Mouse (Mus musculus) CH12.LX (cell line): ENCODE results near the gene Nxph1.

Experiments
- CHD1 ChIP-seq: IDR thresholded peaks from 2 replicates; pipeline ENCODE4 v1.6.1; 2012; ENCODE audit warnings: low read depth, low read length, improper control_type of control experiment, inconsistent platforms
- CTCF ChIP-seq, 2 experiments: IDR thresholded peaks in 1 of 2; conservative IDR thresholded peaks in 1 of 2; 2 replicates each; pipeline ENCODE4 v1.5.1; 2011 to 2012; ENCODE audit warnings: low read depth in 2 of 2, low read length in 2 of 2, improper control_type of control experiment in 1 of 2, inconsistent platforms in 1 of 2, mild to moderate bottlenecking in 1 of 2, moderate library complexity in 1 of 2
- E2F4 ChIP-seq: IDR thresholded peaks from 2 replicates; pipeline ENCODE4 v1.6.1; 2011; ENCODE audit warnings: low read depth, low read length, improper control_type of control experiment; ENCODE audit not compliant: insufficient replicate concordance
- EP300 ChIP-seq: IDR thresholded peaks from 2 replicates; pipeline ENCODE4 v1.6.1; 2011; ENCODE audit warnings: low read length, improper control_type of control experiment
- MAFK ChIP-seq: IDR thresholded peaks from 2 replicates; pipeline ENCODE4 v1.6.1; 2011; ENCODE audit warnings: low read length, improper control_type of control experiment; ENCODE audit not compliant: insufficient replicate concordance
- MAX ChIP-seq: IDR thresholded peaks from 2 replicates; pipeline ENCODE4 v1.6.1; 2011; ENCODE audit warnings: low read length, improper control_type of control experiment
- MXI1 ChIP-seq: IDR thresholded peaks from 2 replicates; pipeline ENCODE4 v1.6.1; 2011; ENCODE audit warnings: mild to moderate bottlenecking, low read depth, low read length, improper control_type of control experiment
- POLR2A ChIP-seq: IDR thresholded peaks from 2 replicates; pipeline ENCODE4 v1.6.1; 2011; ENCODE audit warnings: low read depth, mild to moderate bottlenecking, improper control_type of control experiment, low read length
- TCF12 ChIP-seq: IDR thresholded peaks from 2 replicates; pipeline ENCODE4 v1.6.1; 2014; ENCODE audit warnings: low read depth, mild to moderate bottlenecking, inconsistent platforms, low read length, improper control_type of control experiment
- USF1 ChIP-seq: IDR thresholded peaks from 2 replicates; pipeline ENCODE4 v1.6.1; 2014; ENCODE audit warnings: low read depth, mild to moderate bottlenecking, inconsistent platforms, low read length, improper control_type of control experiment
- ZNF384 ChIP-seq: IDR thresholded peaks from 2 replicates; pipeline ENCODE4 v1.6.1; 2012; ENCODE audit warnings: low read depth, low read length, improper control_type of control experiment, inconsistent platforms

DNA sequence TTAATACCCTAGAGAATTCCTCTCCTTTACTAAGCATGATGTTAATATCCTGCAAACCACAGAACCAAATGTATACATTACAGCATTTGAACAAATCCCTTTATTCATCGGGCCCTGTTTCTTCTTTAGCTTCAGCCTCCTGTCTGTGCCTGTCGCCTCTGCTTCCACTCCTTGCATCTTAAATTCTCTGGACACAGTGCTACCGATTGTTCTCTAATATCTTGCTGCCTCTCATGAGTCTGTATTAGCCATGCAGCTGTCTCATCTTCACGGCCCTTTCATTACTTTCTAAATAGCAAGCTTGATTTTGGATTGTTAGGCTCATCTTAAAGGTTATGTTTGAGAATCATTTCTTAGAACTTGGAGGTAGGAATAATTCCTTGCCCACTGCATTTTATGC, 262.5 kb downstream of the Nxph1 start:
- no peak for TF ChIP-seq CTCF (conservative IDR thresholded peaks at IDR 0.05 in 1 of 2, IDR thresholded peaks at IDR 0.05 in 1 of 2; ENCODE audit: low read depth in 2 of 2, low read length in 2 of 2)
- TF ChIP-seq MAFK = no peak
- no peak for TF ChIP-seq CHD1
- no peak for TF ChIP-seq MXI1
- TF ChIP-seq POLR2A = no peak
- no peak for TF ChIP-seq USF1
- no peak for TF ChIP-seq MAX
- TF ChIP-seq EP300 = no peak
- TF ChIP-seq TCF12 = no peak
- no peak for TF ChIP-seq E2F4
- TF ChIP-seq ZNF384 = no peak
